ENCODE assay signal across 8 mouse cellular contexts in genomic region chr2:155929531-155930442, GRCm38 (mm10). TPM values are rescaled to one million over a fixed set of nuclear protein-coding genes. Genes with fewer than 3 reads are reported as not detected.
A peak's percentile ranks its signal among the peaks of the same experiment; 100 is the strongest.
DNase-seq lines count a peak whose midpoint lies in the region; ATAC-seq and TF ChIP-seq lines count a peak whose summit lies in the region.

TSS of gene Uqcc1 (minus strand) at chr2:155930310.

- under 1% methylated on average over 38 of the region's 38 CpGs for WGBS in forebrain, embryonic 15.5 days
- WGBS in lung, adult 2 months = under 1% methylated on average over 38 of the region's 38 CpGs

- no peaks in the 10 kb centered on the region for H3K36me3 ChIP-seq in forebrain, embryonic 15.5 days

- H3K9me3 ChIP-seq in forebrain, embryonic 15.5 days = no peaks in the 10 kb centered on the region

- peak within 1 kb of the TSS; percentile 90 for H3K27ac ChIP-seq in forebrain, embryonic 15.5 days (replicated peaks)

- H3K4me1 ChIP-seq in forebrain, embryonic 15.5 days = peaks cover 21% of the 10 kb centered on the region
- H3K4me1 ChIP-seq in lung, adult 2 months (ENCODE audit: control insufficient read depth, insufficient read depth, low read length) = peaks cover 6% of the 10 kb centered on the region; the same call in 1 of the 2 replicates

- peak; percentile 96 for DNase-seq in ES-CJ7 (ENCODE audit: low read depth, low spot score)
- DNase-seq in cerebellum, adult 11 months = peak; percentile 88
- DNase-seq in heart, postnatal 25 days (ENCODE audit: low spot score) = peak; percentile 82
- peak; percentile 92 to 97 for DNase-seq in layer of hippocampus, adult 18-20 months (ENCODE audit: low spot score in 2 of 2)
- peak; percentile 87 for DNase-seq in lung, adult 2 months
- DNase-seq in thymus, adult 18-20 months = peak; percentile 82 to 91

- peak; percentile 96 for ATAC-seq in forebrain, embryonic 15.5 days (replicated peaks)
- ATAC-seq in neutrophil, adult 5-6 weeks (ENCODE audit: extremely low read depth, insufficient number of reproducible peaks, low FRiP score, poor library complexity, severe bottlenecking) = peak; percentile 98

- peak within 1 kb of the TSS; percentile 76 for H3K4me2 ChIP-seq in forebrain, embryonic 15.5 days (replicated peaks)

- peak; percentile 85; the same call in 1 of the 2 replicates for TF ChIP-seq POLR2A in lung, adult 2 months (IDR thresholded peaks at IDR 0.05; ENCODE audit: borderline replicate concordance, extremely low read depth, low read depth, low read length)

- peak within 1 kb of the TSS; percentile 65 for H3K9ac ChIP-seq in forebrain, embryonic 15.5 days (replicated peaks)

- no peak for TF ChIP-seq CTCF in lung, adult 2 months (IDR thresholded peaks at IDR 0.05; ENCODE audit: insufficient read depth, low read length)

- intact Hi-C loops in heart, postnatal 25 days (cut with DNase I) = no loop called here

- no peaks in the 10 kb centered on the region for H3K27me3 ChIP-seq in forebrain, embryonic 15.5 days

- H3K4me3 ChIP-seq in forebrain, embryonic 15.5 days = peak within 1 kb of the TSS; percentile 66
- H3K4me3 ChIP-seq in lung, adult 2 months (replicated peaks; ENCODE audit: extremely low read depth, low read depth, low read length) = peak within 1 kb of the TSS; percentile 81

RNA-seq across cellular contexts. Expression of gene Uqcc1, which starts in this region (rescaled TPM):
- 63.5 and 79.0 TPM in 2 replicates for polyA plus RNA-seq in forebrain, embryonic 15.5 days (2015; fragmentation: Nextera tagmentation; extraction: Ambion mirVana)
- total RNA-seq in heart, postnatal 25 days (2021) = 100 to 1,000 TPM; 248 to 268 TPM
- total RNA-seq in layer of hippocampus, adult 18-20 months (2021) = 10 to 100 TPM; 83.7 to 84.9 TPM
- 13.5 and 24.0 TPM in 2 replicates for polyA plus RNA-seq in lung, adult 2 months (2012; rRNA removed)
- total RNA-seq in neutrophil, adult 5-6 weeks (2017) = 20.6 and 23.1 TPM in 2 replicates

Comparison
In these comparisons a context has a peak if more than half of its experiments do, and no peak if none do; other contexts are left out.
1. Peak in every context shown above with its lines: DNase-seq, ATAC-seq, H3K4me3 ChIP-seq and H3K27ac ChIP-seq.